Mouse (Mus musculus): Measurements from ENCODE around the gene Tubb1. TPM values are rescaled to one million over a fixed set of nuclear protein-coding genes. Genes with fewer than 3 reads are reported as not detected.

Tubb1 gene
- polyA plus RNA-seq, 1 experiment from 2014 or later: 2.7 TPM

DNA sequence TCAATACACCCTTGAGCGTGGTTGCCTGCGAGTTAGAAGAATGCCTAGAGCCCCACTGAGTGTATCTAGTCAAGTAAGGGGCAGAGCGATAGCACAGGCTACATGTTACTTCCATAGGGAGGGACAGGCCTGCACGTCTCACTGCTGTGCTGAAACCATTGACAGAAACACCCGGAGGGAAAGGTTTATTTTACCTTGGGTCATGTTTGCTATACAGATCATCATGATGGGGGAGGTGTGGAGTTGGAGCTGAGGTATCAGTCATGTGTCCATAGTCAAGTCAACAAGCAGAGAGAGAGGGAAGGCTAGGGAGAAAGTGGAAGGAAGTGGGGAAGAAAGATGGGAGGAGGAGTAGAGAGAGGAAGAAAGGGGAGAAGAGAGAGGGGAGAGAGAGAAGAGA, 36.5 kb downstream of the Tubb1 start:
- no peak for ATAC-seq (ENCODE audit: low FRiP score, low TSS enrichment)
- Histone ChIP-seq H3K9ac (replicated peaks; ENCODE audit: low read length) (no peak overlapping the region), H3K27me3 (ENCODE audit: insufficient read depth, low read length) (no peaks in the 10 kb centered on the region)

DNA sequence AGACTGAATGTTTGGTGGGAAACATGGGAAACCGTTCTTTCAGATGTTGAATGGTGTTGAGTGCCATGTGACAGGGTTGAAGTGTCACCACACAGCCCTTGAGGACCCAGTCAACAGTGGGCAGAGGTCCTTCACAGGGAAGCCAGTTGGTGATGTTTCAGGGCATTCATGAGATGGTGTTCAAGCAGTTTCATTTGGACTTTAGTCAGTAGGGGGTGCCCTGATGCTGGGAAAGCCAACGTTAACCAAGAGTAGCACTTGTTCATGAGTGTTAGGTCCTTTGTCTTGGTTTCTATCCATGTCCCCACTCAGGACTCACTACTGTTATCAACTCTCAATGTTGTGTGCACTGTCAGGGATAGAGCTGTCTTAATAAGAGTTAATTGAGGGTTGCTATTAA, 42.4 kb downstream of the Tubb1 start:
- H3K4me1 ChIP-seq (ENCODE audit: insufficient read depth, low read length): no peaks in the 10 kb centered on the region
- WGBS: 81% methylated on average over 2 of the region's 2 CpGs
- H3K9me3 ChIP-seq (ENCODE audit: low read length): no peaks in the 10 kb centered on the region
- no peak overlapping the region for H3K4me2 ChIP-seq (replicated peaks; ENCODE audit: low read depth, low read length)
- H3K27me3 ChIP-seq (ENCODE audit: insufficient read depth, low read length): no peaks in the 10 kb centered on the region
- H3K27ac ChIP-seq (ENCODE audit: low read length): no peak overlapping the region
- no peak overlapping the region for H3K9ac ChIP-seq (replicated peaks; ENCODE audit: low read length)
- no peak overlapping the region for H3K4me3 ChIP-seq (ENCODE audit: low read length)
- H3K36me3 ChIP-seq (ENCODE audit: insufficient read depth, low read length): no peaks in the 10 kb centered on the region
- ATAC-seq (ENCODE audit: low FRiP score, low TSS enrichment): no peak

More for the DNA sequence above, 36.5 kb downstream of the Tubb1 start:
- Histone ChIP-seq H3K4me3 (ENCODE audit: low read length) (no peak overlapping the region), H3K36me3 (ENCODE audit: insufficient read depth, low read length) (no peaks in the 10 kb centered on the region), H3K4me2 (replicated peaks; ENCODE audit: low read depth, low read length) (no peak overlapping the region), H3K4me1 (ENCODE audit: insufficient read depth, low read length) (no peaks in the 10 kb centered on the region), H3K9me3 (ENCODE audit: low read length) (no peaks in the 10 kb centered on the region), H3K27ac (ENCODE audit: low read length) (no peak overlapping the region)
- WGBS: 79% methylated on average over 5 of the region's 5 CpGs

DNA sequence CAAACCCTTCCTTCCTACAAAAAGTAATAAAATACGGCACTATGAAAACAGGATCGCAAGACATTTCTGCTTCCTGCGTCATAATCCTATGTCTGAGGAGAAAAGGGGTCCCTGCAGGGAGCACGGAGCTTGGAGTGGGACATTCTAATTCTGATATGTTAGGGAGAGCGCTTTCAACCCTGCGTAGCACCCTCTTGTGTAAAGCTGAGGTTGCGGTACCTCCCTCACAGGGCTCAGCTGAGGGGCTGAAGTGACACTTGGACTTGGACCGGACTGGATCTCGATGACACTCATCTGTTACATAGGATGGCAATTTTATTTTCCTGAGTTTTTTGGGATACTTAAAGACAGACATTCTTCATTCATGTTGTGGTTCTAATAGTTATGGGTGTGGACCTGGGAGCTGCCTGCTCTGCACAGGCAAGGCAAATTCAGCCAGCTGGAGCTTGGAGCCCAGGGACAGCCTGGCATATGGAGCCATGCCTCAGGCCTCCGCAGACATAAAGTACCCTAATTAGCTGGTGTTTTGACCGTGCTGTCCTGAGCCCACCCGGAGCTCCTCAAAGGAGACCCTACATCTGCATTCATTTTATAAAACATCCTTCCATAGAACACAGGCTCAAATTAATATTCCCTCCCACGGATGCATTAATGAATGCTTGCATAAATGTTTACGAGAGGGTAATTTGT, 50.5 kb downstream of the Tubb1 start:
- no peak overlapping the region for H3K4me3 ChIP-seq (ENCODE audit: low read length)
- no peak overlapping the region for H3K9ac ChIP-seq (replicated peaks; ENCODE audit: low read length)
- WGBS: 87% methylated on average over 14 of the region's 14 CpGs
- H3K4me2 ChIP-seq (replicated peaks; ENCODE audit: low read depth, low read length): no peak overlapping the region
- H3K36me3 ChIP-seq (ENCODE audit: insufficient read depth, low read length): no peaks in the 10 kb centered on the region
- no peaks in the 10 kb centered on the region for H3K27me3 ChIP-seq (ENCODE audit: insufficient read depth, low read length)
- ATAC-seq (ENCODE audit: low FRiP score, low TSS enrichment): no peak
- no peak overlapping the region for H3K27ac ChIP-seq (ENCODE audit: low read length)
- H3K9me3 ChIP-seq (ENCODE audit: low read length): no peaks in the 10 kb centered on the region
- H3K4me1 ChIP-seq (ENCODE audit: insufficient read depth, low read length): peaks cover 13% of the 10 kb centered on the region; the same call in 1 of the 2 replicates

DNA sequence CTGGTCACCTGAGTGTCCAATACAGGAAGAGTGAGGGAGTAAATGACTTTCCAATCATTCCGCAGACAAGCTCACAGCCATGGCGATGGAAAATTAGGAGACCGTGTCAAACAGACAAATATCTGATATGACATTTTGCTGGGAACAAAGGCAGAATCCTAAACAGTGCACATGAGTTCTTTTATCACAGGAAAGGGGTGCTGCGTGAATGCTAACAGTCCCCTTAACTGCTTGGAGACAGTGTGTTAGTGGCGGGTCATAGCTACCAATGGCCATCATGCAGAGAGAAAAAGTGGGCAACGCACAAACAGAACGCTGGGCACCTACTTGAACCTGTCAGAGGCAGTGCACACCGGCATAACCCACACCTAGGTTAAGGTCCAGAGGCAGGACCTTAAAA, 51.0 kb downstream of the Tubb1 start:
- Histone ChIP-seq H3K27me3 (ENCODE audit: insufficient read depth, low read length) (no peaks in the 10 kb centered on the region), H3K36me3 (ENCODE audit: insufficient read depth, low read length) (no peaks in the 10 kb centered on the region), H3K4me3 (ENCODE audit: low read length) (no peak overlapping the region), H3K9me3 (ENCODE audit: low read length) (no peaks in the 10 kb centered on the region), H3K4me2 (replicated peaks; ENCODE audit: low read depth, low read length) (no peak overlapping the region), H3K4me1 (ENCODE audit: insufficient read depth, low read length) (peaks cover 13% of the 10 kb centered on the region; the same call in 1 of the 2 replicates), H3K9ac (replicated peaks; ENCODE audit: low read length) (no peak overlapping the region), H3K27ac (ENCODE audit: low read length) (no peak overlapping the region)
- no peak for ATAC-seq (ENCODE audit: low FRiP score, low TSS enrichment)
- 93% methylated on average over 8 of the region's 8 CpGs for WGBS

DNA sequence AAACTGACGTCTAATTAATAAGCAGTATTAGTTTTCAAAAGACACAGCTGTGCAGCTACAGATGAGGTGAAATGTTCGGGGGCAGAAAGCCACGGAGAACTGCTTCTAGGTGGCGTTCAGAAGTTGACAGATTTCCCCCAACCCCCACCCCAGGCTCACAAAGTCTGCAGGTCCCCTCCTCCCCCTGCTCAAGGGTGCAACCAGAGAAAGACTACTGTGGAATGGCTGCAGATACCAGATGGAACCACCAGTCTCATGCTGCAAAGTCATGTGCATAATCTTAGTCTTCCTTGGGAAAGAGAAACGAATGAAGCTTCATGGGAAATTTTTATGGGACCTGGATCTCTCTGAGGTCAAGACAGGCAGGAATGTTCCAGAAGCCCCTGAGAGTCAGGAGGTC, 51.8 kb downstream of the Tubb1 start:
- Histone ChIP-seq H3K4me3 (ENCODE audit: low read length) (no peak overlapping the region), H3K4me2 (replicated peaks; ENCODE audit: low read depth, low read length) (peak overlapping the region; percentile 38; the same call in 1 of the 2 replicates), H3K27me3 (ENCODE audit: insufficient read depth, low read length) (no peaks in the 10 kb centered on the region), H3K9me3 (ENCODE audit: low read length) (no peaks in the 10 kb centered on the region), H3K27ac (ENCODE audit: low read length) (no peak overlapping the region), H3K9ac (replicated peaks; ENCODE audit: low read length) (no peak overlapping the region), H3K36me3 (ENCODE audit: insufficient read depth, low read length) (no peaks in the 10 kb centered on the region), H3K4me1 (ENCODE audit: insufficient read depth, low read length) (peaks cover 13% of the 10 kb centered on the region; the same call in 1 of the 2 replicates)
- ATAC-seq (ENCODE audit: low FRiP score, low TSS enrichment): no peak
- WGBS: 35% methylated on average over 5 of the region's 5 CpGs

DNA sequence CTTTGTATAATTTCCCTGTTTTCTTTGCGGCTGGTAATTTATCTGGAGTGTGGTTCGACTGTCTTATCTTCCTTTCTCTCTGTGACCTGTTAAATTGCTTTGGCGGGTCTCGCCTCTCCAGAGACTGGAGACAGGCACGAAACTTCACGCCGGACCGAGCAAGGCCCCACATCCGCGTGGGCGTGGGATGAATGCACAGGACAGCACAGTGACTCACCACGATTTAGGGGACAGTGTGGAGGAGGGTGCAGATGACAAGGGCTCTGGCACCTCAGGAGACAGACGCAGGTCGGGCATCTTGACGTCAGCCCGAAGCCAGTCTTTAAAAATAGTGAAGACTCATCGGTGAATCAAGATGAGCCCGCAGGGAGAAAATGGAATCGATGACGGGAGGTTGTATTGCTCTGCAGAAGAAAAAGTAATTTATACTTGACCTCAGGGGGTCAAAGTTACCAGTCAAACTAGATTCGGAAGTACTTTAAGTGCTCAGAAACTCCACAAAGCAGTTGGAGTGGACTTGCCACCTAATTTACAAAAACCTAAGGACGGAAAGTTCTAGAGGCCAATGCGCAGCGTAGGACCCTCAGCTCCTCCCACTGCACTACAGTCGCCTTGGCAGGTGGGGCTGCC, 52.5 kb downstream of the Tubb1 start:
- Histone ChIP-seq H3K27ac (ENCODE audit: low read length) (no peak overlapping the region), H3K27me3 (ENCODE audit: insufficient read depth, low read length) (no peaks in the 10 kb centered on the region), H3K9ac (replicated peaks; ENCODE audit: low read length) (no peak overlapping the region), H3K9me3 (ENCODE audit: low read length) (no peaks in the 10 kb centered on the region), H3K4me2 (replicated peaks; ENCODE audit: low read depth, low read length) (peak overlapping the region; percentile 38), H3K4me3 (ENCODE audit: low read length) (peak overlapping the region; percentile 11; the same call in 1 of the 2 replicates), H3K4me1 (ENCODE audit: insufficient read depth, low read length) (peaks cover 13% of the 10 kb centered on the region; the same call in 1 of the 2 replicates), H3K36me3 (ENCODE audit: insufficient read depth, low read length) (no peaks in the 10 kb centered on the region)
- peak; percentile 63; the same call in 1 of the 2 replicates for ATAC-seq (ENCODE audit: low FRiP score, low TSS enrichment)
- WGBS: 46% methylated on average over 25 of the region's 25 CpGs

Other genes starting within 250 kb of the Tubb1 start
- 743 and 1,325 TPM in 2 replicates for gene Gnas, start 166.4 kb upstream of the Tubb1 start, polyA plus RNA-seq (2015; fragmentation: Nextera tagmentation; extraction: Ambion mirVana)
- gene Gm20721, start 104.0 kb upstream of the Tubb1 start, polyA plus RNA-seq (2015; fragmentation: Nextera tagmentation; extraction: Ambion mirVana): 18.2 and 28.2 TPM in 2 replicates
- gene Nelfcd, start 34.9 kb upstream of the Tubb1 start, polyA plus RNA-seq (2015; fragmentation: Nextera tagmentation; extraction: Ambion mirVana): 132 and 137 TPM in 2 replicates
- 153 and 173 TPM in 2 replicates for gene Ctsz, start 11.7 kb upstream of the Tubb1 start, polyA plus RNA-seq (2015; fragmentation: Nextera tagmentation; extraction: Ambion mirVana)
- gene Atp5e, start 13.4 kb downstream of the Tubb1 start, polyA plus RNA-seq (2015; fragmentation: Nextera tagmentation; extraction: Ambion mirVana): 700 and 708 TPM in 2 replicates
- gene Prelid3b, start 22.4 kb downstream of the Tubb1 start, polyA plus RNA-seq (2015; fragmentation: Nextera tagmentation; extraction: Ambion mirVana): 113 and 115 TPM in 2 replicates
- gene Zfp831, start 192.8 kb downstream of the Tubb1 start, polyA plus RNA-seq (2015; fragmentation: Nextera tagmentation; extraction: Ambion mirVana): 0.02 TPM in 1 of 2 replicates, not detected in the other

Measured in kidney, embryonic 16.5 days (tissue).